Mouse (Mus musculus): ENCODE measurements at regions not wholly inside any gene's neighbourhood (a gene's known extent, or its start where the extent isn't known, plus 50 kb on each side); places are given as distances from the start of the nearest gene placed in this dataset.

DNA sequence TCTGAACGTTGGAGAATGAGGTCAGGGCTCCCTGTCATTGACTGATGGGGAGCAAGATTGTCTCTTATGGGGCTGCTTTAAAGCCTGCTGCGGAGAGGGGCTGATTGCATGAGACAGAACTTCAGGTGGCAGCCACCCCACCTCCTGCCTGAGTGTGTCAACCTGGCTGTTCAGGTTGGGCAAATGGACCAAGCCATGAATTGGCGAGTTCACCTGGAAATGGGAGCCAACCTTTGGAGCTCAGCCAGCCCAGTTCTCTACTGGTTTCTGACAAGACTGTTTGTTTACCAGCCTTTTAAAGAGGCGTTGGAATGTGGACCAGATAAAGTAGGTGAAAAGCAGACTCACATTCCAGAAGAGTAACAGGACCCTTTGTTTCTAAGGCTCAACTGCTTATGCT is 180.3 kb downstream of the Tmx1 start:
- no peak overlapping the region for H3K27ac ChIP-seq
- ATAC-seq (ENCODE audit: insufficient number of reproducible peaks, low FRiP score, low TSS enrichment, low read depth): no peak
- no peak overlapping the region for H3K4me3 ChIP-seq
- H3K36me3 ChIP-seq: no peaks in the 10 kb centered on the region
- H3K4me1 ChIP-seq: peaks cover 12% of the 10 kb centered on the region
- no peak overlapping the region for H3K4me2 ChIP-seq
- WGBS: 31% methylated on average over 4 of the region's 4 CpGs
- H3K27me3 ChIP-seq: no peaks in the 10 kb centered on the region
- no peaks in the 10 kb centered on the region for H3K9me3 ChIP-seq
- H3K9ac ChIP-seq: no peak overlapping the region

DNA sequence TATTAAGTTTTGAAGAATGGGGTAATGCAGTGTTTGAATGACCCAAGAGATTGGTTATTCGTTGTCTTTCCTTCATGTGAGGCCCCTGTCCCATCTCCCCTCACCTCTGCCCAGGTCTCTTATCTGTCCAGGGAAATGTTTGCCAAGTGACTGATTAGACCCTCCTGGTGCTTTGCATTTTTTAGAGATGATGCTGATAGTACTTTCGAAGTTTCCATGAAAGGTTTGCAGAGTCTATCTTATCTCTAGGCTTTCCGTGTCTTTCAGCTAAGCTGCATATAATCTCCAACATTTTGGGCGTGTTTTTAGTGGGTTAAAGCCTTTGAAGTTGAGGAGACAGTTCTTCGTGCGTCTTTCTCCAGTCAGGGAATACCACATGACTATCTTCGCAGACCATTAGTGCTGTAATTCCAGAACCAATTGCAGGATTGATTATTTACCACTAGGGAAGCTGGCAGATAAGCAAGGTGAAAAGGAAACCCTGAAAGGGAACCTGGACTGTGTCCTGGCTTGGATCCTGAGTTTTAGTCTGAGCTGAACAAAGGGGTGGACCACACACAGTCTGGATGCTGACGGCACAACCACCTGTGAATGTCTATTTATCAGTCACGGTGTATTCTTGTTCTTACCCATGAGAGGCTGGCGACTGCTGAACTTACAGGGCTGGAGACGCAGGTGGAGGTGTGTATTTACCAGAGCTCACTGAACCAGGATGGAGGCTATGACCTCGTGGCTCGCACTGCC is 180.9 kb downstream of the Tmx1 start:
- Histone ChIP-seq H3K9ac (no peak overlapping the region), H3K27me3 (no peaks in the 10 kb centered on the region), H3K4me2 (no peak overlapping the region), H3K4me1 (peaks cover 6% of the 10 kb centered on the region), H3K4me3 (no peak overlapping the region), H3K27ac (no peak overlapping the region), H3K9me3 (no peaks in the 10 kb centered on the region), H3K36me3 (no peaks in the 10 kb centered on the region)
- ATAC-seq (ENCODE audit: insufficient number of reproducible peaks, low FRiP score, low TSS enrichment, low read depth): no peak
- 37% methylated on average over 13 of the region's 13 CpGs for WGBS

DNA sequence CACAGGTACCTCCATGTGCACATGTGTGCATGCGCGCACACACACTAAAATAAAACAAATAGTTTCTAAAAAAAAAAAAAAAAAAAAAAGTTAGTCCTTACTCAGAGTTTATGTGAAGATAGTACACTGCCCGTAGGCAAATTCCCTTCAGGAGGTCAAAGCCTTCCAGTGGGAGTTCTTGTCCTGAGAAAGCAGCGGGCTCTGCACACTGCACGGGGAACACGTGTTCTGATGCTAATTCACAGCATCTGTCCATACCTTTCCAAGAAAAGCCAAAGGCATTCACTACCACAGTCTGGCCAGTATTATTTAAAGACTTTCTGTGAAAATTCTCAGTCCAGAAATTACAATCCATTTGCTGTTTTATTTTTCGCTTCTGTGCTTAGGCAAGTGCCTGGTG is 183.1 kb downstream of the Tmx1 start:
- H3K9ac ChIP-seq: no peak overlapping the region
- WGBS: 63% methylated on average over 7 of the region's 7 CpGs
- no peaks in the 10 kb centered on the region for H3K9me3 ChIP-seq
- no peaks in the 10 kb centered on the region for H3K27me3 ChIP-seq
- no peak overlapping the region for H3K4me2 ChIP-seq
- H3K4me3 ChIP-seq: no peak overlapping the region
- no peaks in the 10 kb centered on the region for H3K36me3 ChIP-seq
- peaks cover 3% of the 10 kb centered on the region; the same call in 1 of the 2 replicates for H3K4me1 ChIP-seq
- no peak overlapping the region for H3K27ac ChIP-seq
- no peak for ATAC-seq (ENCODE audit: insufficient number of reproducible peaks, low FRiP score, low TSS enrichment, low read depth)

DNA sequence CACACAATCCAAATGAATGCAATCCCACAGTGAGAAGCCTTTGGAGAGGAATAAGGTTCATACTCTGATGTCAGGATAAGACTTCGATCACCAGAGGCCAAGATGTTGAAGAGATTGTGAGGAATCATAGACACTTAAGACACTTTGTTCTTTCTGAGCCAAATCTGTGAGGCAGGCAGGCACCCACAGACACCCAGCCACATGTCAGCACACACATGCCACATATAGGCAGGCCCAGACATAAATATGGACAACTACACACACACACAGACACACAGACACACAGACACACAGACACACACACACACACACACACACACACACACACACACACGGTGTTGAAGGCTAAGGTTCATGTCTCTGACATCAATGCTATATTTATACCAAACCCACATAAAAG is 185.1 kb upstream of the Frmd6 start:
- no peak for ATAC-seq (ENCODE audit: insufficient number of reproducible peaks, low FRiP score, low TSS enrichment, low read depth)
- 74% methylated on average over 2 of the region's 2 CpGs for whole genome bisulfite sequencing
- no peak overlapping the region for H3K27ac ChIP-seq

DNA sequence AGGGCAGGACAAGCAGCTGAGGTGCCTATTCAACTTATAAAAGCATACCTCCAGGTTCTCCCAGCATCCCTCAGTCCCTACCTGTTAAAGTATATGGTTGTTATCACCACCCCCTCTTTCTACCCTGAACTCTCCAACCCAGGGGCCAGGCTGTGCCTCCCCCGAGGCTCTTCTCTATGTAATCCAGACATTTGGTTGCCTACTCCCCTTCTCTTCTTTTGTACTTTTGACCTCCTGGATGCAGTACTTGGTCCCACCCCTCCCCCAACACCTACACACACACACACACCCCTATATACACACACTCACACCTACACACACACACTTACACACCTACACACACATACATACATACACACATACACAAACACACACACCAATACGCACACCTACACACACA is 180.4 kb upstream of the Frmd6 start:
- H3K9ac ChIP-seq: no peak overlapping the region
- no peak overlapping the region for H3K4me3 ChIP-seq
- no peaks in the 10 kb centered on the region for H3K36me3 ChIP-seq
- H3K4me2 ChIP-seq: no peak overlapping the region
- ATAC-seq (ENCODE audit: insufficient number of reproducible peaks, low FRiP score, low TSS enrichment, low read depth): 0 out of 2 replicates have a peak, but pooled peaks have one; percentile 52
- no peaks in the 10 kb centered on the region for H3K9me3 ChIP-seq
- no peak overlapping the region for H3K27ac ChIP-seq
- 84% methylated on average over 2 of the region's 2 CpGs for WGBS
- H3K4me1 ChIP-seq: peaks cover 22% of the 10 kb centered on the region
- H3K27me3 ChIP-seq: no peaks in the 10 kb centered on the region

More for the DNA sequence above, 185.1 kb upstream of the Frmd6 start:
- peaks cover 3% of the 10 kb centered on the region; the same call in 1 of the 2 replicates for H3K4me1 ChIP-seq
- H3K9me3 ChIP-seq: no peaks in the 10 kb centered on the region
- H3K4me3 ChIP-seq: no peak overlapping the region
- no peaks in the 10 kb centered on the region for H3K36me3 ChIP-seq
- H3K9ac ChIP-seq: no peak overlapping the region
- no peaks in the 10 kb centered on the region for H3K27me3 ChIP-seq
- H3K4me2 ChIP-seq: no peak overlapping the region

DNA sequence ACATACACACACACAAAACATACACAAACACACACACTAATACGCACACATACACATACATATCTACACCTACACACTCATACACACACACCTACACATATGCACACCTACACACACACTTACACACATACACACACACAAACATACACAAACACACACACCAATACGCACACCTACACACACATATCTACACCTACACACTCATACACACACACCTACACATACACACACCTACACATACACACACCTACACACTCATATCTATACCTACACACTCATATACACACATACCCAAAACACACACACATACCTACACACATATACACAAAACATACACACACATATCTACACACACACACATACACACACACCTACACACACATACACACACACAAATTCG is 179.9 kb upstream of the Frmd6 start:
- Histone ChIP-seq H3K4me1 (peaks cover 22% of the 10 kb centered on the region), H3K4me3 (no peak overlapping the region), H3K27ac (no peak overlapping the region), H3K27me3 (no peaks in the 10 kb centered on the region), H3K36me3 (no peaks in the 10 kb centered on the region), H3K9me3 (no peaks in the 10 kb centered on the region), H3K9ac (no peak overlapping the region), H3K4me2 (no peak overlapping the region)
- ATAC-seq (ENCODE audit: insufficient number of reproducible peaks, low FRiP score, low TSS enrichment, low read depth): peak; percentile 48; the same call in 1 of the 2 replicates
- WGBS: 70% methylated on average over 3 of the region's 3 CpGs

DNA sequence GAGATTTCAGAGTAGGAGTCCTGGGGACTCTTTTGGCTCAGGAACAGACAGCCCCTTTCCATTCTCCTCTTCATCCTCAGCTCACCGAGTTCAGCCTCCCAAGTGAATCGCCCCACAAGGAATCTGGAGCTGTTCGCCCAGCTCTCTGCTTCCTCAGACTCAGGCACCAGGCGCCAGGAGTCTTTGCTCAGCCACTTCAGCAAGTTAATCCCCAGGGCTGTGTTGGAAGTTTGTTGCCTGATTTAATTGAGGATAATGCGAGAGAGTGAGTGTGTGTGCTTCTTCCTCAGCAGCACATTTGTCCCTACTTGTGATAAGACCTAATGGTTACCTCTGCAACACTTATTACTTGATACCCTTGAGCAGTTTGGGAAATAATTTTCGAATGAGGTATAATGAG is 177.8 kb upstream of the Frmd6 start:
- ATAC-seq (ENCODE audit: insufficient number of reproducible peaks, low FRiP score, low TSS enrichment, low read depth): no peak

DNA sequence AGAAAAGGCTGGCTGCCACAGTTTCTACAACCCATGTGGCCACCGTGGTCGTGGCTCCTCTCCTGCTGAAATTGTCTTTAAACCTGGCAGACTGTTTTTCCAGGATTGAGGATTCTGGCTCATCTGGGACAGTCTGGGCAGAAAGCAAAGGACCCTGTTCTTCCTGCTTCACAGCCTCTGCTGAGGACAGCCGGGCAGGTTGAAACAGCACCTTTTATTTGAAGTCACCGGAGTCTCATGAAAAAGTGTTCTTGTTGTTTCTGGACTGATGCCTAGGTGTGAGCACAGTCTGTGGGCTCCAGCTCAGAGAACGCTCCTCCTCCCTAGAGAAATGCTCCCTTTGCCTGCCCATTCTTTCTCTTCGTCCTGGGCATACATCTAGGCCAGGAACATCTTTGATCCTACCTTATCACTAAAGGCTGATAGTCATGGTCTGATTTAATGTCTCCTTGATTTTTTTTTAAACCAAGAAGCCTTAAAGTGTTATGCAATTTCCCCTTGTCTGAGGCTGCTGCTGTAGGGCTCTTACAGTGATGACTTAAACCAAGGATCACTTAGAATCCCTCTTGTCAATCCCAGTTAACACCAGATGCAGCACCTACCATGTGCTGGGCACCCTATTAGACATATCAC is 177.0 kb upstream of the Frmd6 start:
- peak overlapping the region; percentile 82 for H3K27ac ChIP-seq

More for the DNA sequence above, 177.8 kb upstream of the Frmd6 start:
- Histone ChIP-seq H3K4me1 (peaks cover 24% of the 10 kb centered on the region), H3K9ac (no peak overlapping the region), H3K9me3 (no peaks in the 10 kb centered on the region), H3K4me2 (0 out of 2 replicates have a peak overlapping the region, but pooled peaks have one; percentile 5), H3K36me3 (no peaks in the 10 kb centered on the region), H3K27ac (peak overlapping the region; percentile 82), H3K27me3 (no peaks in the 10 kb centered on the region), H3K4me3 (no peak overlapping the region)
- 23% methylated on average over 6 of the region's 6 CpGs for WGBS

DNA sequence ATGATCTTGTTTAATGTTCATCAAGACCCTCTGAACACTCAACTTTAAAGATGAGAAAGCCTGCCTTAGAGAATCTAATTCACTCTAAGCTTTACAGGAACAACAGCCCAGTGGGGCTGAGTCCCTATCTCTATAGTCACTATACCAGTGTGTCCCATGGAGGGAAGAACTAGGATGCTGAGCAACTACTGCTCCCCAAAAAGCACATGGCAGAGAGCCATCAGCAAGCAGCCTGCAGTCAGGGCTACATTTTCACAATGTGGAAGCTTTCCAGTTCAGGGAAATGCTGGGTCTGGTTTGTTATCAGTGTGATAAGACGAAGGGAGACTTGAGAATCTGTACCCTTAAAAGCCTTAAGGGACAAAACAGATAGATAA is 176.5 kb upstream of the Frmd6 start:
- Histone ChIP-seq H3K27ac (peak overlapping the region; percentile 82), H3K27me3 (no peaks in the 10 kb centered on the region)

More for the DNA sequence above, 177.0 kb upstream of the Frmd6 start:
- no peak overlapping the region for H3K9ac ChIP-seq
- H3K9me3 ChIP-seq: no peaks in the 10 kb centered on the region
- peaks cover 24% of the 10 kb centered on the region for H3K4me1 ChIP-seq
- no peak overlapping the region for H3K4me3 ChIP-seq
- WGBS: 34% methylated on average over 6 of the region's 6 CpGs
- H3K36me3 ChIP-seq: no peaks in the 10 kb centered on the region
- no peak overlapping the region for H3K4me2 ChIP-seq
- peak; percentile 48; the same call in 1 of the 2 replicates for ATAC-seq (ENCODE audit: insufficient number of reproducible peaks, low FRiP score, low TSS enrichment, low read depth)
- no peaks in the 10 kb centered on the region for H3K27me3 ChIP-seq

DNA sequence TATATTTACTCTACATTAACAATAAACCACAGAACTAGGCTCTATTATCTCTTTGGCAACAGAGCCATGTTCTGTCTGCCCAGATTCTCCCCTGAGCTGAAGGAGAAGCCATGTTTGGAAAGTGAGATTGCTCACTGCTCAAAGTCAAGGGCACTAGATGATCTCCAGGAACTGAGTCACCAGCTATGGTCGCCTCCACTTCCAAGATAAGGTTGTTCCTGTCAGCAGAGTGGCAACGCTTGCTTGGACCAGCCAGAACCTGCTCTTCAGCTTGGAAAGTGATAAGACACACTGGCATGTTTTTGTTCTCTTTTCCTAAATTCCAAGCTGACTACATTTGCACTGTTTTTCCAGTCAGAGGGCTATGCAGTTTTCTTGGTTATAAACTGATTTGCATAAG is 175.6 kb upstream of the Frmd6 start:
- 71% methylated on average over 2 of the region's 2 CpGs for WGBS
- Histone ChIP-seq H3K9me3 (no peaks in the 10 kb centered on the region), H3K36me3 (no peaks in the 10 kb centered on the region), H3K27ac (0 out of 2 replicates have a peak overlapping the region, but pooled peaks have one; percentile 29), H3K9ac (no peak overlapping the region), H3K27me3 (no peaks in the 10 kb centered on the region), H3K4me2 (no peak overlapping the region), H3K4me1 (peaks cover 24% of the 10 kb centered on the region), H3K4me3 (no peak overlapping the region)
- no peak for ATAC-seq (ENCODE audit: insufficient number of reproducible peaks, low FRiP score, low TSS enrichment, low read depth)

More for the DNA sequence above, 176.5 kb upstream of the Frmd6 start:
- whole genome bisulfite sequencing: 77% methylated on average over 1 of the region's 1 CpGs
- Histone ChIP-seq H3K4me2 (no peak overlapping the region), H3K4me3 (no peak overlapping the region), H3K36me3 (no peaks in the 10 kb centered on the region), H3K4me1 (peaks cover 24% of the 10 kb centered on the region), H3K9ac (no peak overlapping the region), H3K9me3 (no peaks in the 10 kb centered on the region)
- ATAC-seq (ENCODE audit: insufficient number of reproducible peaks, low FRiP score, low TSS enrichment, low read depth): no peak

DNA sequence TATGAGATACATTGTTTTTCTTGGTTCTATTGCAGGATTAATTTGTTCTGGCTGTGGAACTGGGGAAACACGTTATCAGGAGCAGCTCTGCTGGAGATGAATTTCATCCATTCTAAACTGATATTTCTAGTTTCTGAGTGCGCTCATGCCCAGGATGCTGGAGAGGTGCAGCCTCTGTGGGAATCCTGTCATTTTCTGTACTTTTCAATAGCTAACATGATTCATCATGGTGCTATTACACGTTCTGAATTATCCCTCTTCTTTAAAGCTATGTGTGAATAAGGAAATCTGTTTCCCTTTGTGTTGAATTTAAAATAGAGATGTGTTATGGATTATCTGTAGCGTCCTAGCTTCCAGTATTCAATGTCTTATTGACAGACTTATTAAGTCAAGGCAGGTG is 174.8 kb upstream of the Frmd6 start:
- Histone ChIP-seq H3K4me2 (no peak overlapping the region), H3K36me3 (no peaks in the 10 kb centered on the region), H3K4me3 (no peak overlapping the region), H3K9me3 (no peaks in the 10 kb centered on the region), H3K9ac (no peak overlapping the region), H3K27ac (no peak overlapping the region), H3K4me1 (peaks cover 24% of the 10 kb centered on the region), H3K27me3 (no peaks in the 10 kb centered on the region)
- 70% methylated on average over 4 of the region's 4 CpGs for whole genome bisulfite sequencing
- ATAC-seq (ENCODE audit: insufficient number of reproducible peaks, low FRiP score, low TSS enrichment, low read depth): no peak

DNA sequence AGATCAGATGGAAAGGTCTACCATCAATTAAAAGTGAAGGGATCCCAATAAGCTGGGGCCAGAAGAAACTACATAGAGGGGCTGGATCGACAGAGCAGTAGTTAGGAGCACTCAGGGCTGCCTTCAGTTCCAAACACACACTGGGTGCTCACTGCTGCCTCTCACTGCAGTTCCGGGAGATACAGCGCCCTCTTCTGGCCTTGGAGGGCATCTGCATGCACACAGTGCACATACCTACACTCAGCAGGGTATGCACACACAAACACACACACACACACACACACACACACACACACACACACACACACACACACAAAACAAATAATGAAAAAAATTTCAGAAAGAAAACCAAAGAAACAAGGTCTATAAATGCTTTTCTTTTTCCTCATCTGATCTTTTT is 172.6 kb upstream of the Frmd6 start:
- Histone ChIP-seq H3K4me3 (no peak overlapping the region), H3K9ac (no peak overlapping the region), H3K27me3 (no peaks in the 10 kb centered on the region), H3K36me3 (no peaks in the 10 kb centered on the region), H3K27ac (no peak overlapping the region), H3K4me1 (peaks cover 20% of the 10 kb centered on the region), H3K4me2 (no peak overlapping the region), H3K9me3 (no peaks in the 10 kb centered on the region)
- WGBS: 81% methylated on average over 3 of the region's 3 CpGs
- no peak for ATAC-seq (ENCODE audit: insufficient number of reproducible peaks, low FRiP score, low TSS enrichment, low read depth)

Data from limb, embryonic 15.5 days (tissue).